Comparison of ENCODE assay signal across 7 mouse cellular contexts in genomic region chr8:69936050-69936794, GRCm38 (mm10). TPM values are rescaled to one million over a fixed set of nuclear protein-coding genes. Genes with fewer than 3 reads are reported as not detected.
DNase-seq lines count a peak whose midpoint lies in the region; ATAC-seq and TF ChIP-seq lines count a peak whose summit lies in the region.

No protein-coding gene starts in this region.

- H3K4me3 ChIP-seq in limb, embryonic 10.5 days, result no peak overlapping the region
- H3K4me3 ChIP-seq in midbrain, embryonic 14.5 days (replicated peaks; ENCODE audit: low read depth, low read length), result no peak overlapping the region

- H3K9me3 ChIP-seq in limb, embryonic 10.5 days (replicated peaks), result no peaks in the 10 kb centered on the region
- no peaks in the 10 kb centered on the region for H3K9me3 ChIP-seq in midbrain, embryonic 14.5 days (ENCODE audit: control insufficient read depth, low read length)

- intact Hi-C loops in heart, postnatal 10 days (cut with DNase I), result no loop called here

- no peak for TF ChIP-seq CTCF in Patski (IDR thresholded peaks at IDR 0.05)

- peak; percentile 29 for ATAC-seq in Patski
- no peak; the same call in 1 of the 2 replicates for ATAC-seq in midbrain, embryonic 14.5 days (ENCODE audit: low FRiP score, low TSS enrichment)

- H3K9ac ChIP-seq in midbrain, embryonic 14.5 days (replicated peaks; ENCODE audit: low read length), result no peak overlapping the region

- POLR2A ChIA-PET in Patski (lab: Charles Lee), result interaction anchor here (0.7 to 1.2 kb wide), 2 partner anchors 31 to 60 kb away, joined by 3 to 5 read pairs; partner anchors contain the start of gene Gatad2a

- WGBS in limb, embryonic 10.5 days, result 72% methylated on average over 7 of the region's 7 CpGs
- 74% methylated on average over 7 of the region's 7 CpGs for WGBS in midbrain, embryonic 14.5 days

- H3K27ac ChIP-seq in limb, embryonic 10.5 days, result 0 out of 2 replicates have a peak overlapping the region, but pooled peaks have one; percentile 27
- peak overlapping the region; percentile 26; the same call in 1 of the 2 replicates for H3K27ac ChIP-seq in midbrain, embryonic 14.5 days (replicated peaks; ENCODE audit: low read depth, low read length)

- in situ Hi-C loops in Patski (cut with MboI; ENCODE audit: low pct_unique_long_range_greater_than_20kb), result no loop called here

- no peak for DNase-seq in Patski (ENCODE audit: low read depth, low spot score)
- DNase-seq in embryo, embryonic 9.5 days (ENCODE audit: extremely low spot score), result peak; percentile 39
- DNase-seq in heart, postnatal 10 days, result peak; percentile 86 to 89
- no peak for DNase-seq in limb, embryonic 10.5 days (ENCODE audit: low spot score)
- DNase-seq in midbrain, embryonic 14.5 days, result peak; percentile 54
- no peak for DNase-seq in ovary, postnatal 10 days (ENCODE audit: low spot score)
- DNase-seq in layer of hippocampus, adult 8-10 months (ENCODE audit: low spot score in 2 of 2), result no peak

- no peak overlapping the region for H3K4me2 ChIP-seq in midbrain, embryonic 14.5 days (ENCODE audit: low read length)

- peaks cover 33% of the 10 kb centered on the region for H3K4me1 ChIP-seq in limb, embryonic 10.5 days
- H3K4me1 ChIP-seq in midbrain, embryonic 14.5 days (ENCODE audit: control insufficient read depth, insufficient read depth, low read length), result 0 out of 2 replicates have a peak, but pooled peaks cover 2% of the 10 kb centered on the region

- peaks cover 76% of the 10 kb centered on the region for H3K36me3 ChIP-seq in limb, embryonic 10.5 days
- peaks cover 2% of the 10 kb centered on the region; the same call in 1 of the 2 replicates for H3K36me3 ChIP-seq in midbrain, embryonic 14.5 days (ENCODE audit: control insufficient read depth, insufficient read depth, low read length)

- CTCF ChIA-PET in Patski (lab: Charles Lee), result interaction anchor here (1.0 to 1.4 kb wide), 2 partner anchors 17 to 36 kb away, joined by 3 to 4 read pairs; no protein-coding TSS in a partner anchor

- H3K27me3 ChIP-seq in Patski, result no peaks in the 10 kb centered on the region
- no peaks in the 10 kb centered on the region for H3K27me3 ChIP-seq in limb, embryonic 10.5 days (ENCODE audit: low read depth, poor library complexity, severe bottlenecking)
- H3K27me3 ChIP-seq in midbrain, embryonic 14.5 days (ENCODE audit: control insufficient read depth, insufficient read depth, low read length), result no peaks in the 10 kb centered on the region

RNA-seq across cellular contexts. Expression of gene Yjefn3, which starts 33.7 kb away (rescaled TPM):
- polyA plus RNA-seq in Patski (2021), result 5.3 TPM
- 10 to 100 TPM in 1 of 2 experiments, 1 to 10 TPM in 1; 9.1 to 10.1 TPM for total RNA-seq in heart, postnatal 10 days (2021)
- 2.0 and 2.9 TPM in 2 replicates for polyA plus RNA-seq in limb, embryonic 10.5 days (2016; fragmentation: Nextera tagmentation; extraction: Ambion mirVana)
- 8.4 and 11.9 TPM in 2 replicates for polyA plus RNA-seq in midbrain, embryonic 14.5 days (2014; fragmentation: Nextera tagmentation; extraction: Ambion mirVana)
- total RNA-seq in layer of hippocampus, adult 8-10 months (2022), result 10 to 100 TPM; 19.1 to 43.7 (median 32.3) TPM

RNA-seq across cellular contexts. Expression of gene Ndufa13, which starts 33.9 kb away (rescaled TPM):
- 199 TPM for polyA plus RNA-seq in Patski (2021)
- 100 to 1,000 TPM; 376 to 397 TPM for total RNA-seq in heart, postnatal 10 days (2021)
- polyA plus RNA-seq in limb, embryonic 10.5 days (2016; fragmentation: Nextera tagmentation; extraction: Ambion mirVana), result 165 and 166 TPM in 2 replicates
- polyA plus RNA-seq in midbrain, embryonic 14.5 days (2014; fragmentation: Nextera tagmentation; extraction: Ambion mirVana), result 170 and 211 TPM in 2 replicates
- 100 to 1,000 TPM in 3 of 4 experiments, 10 to 100 TPM in 1; 95.2 to 148 (median 127) TPM for total RNA-seq in layer of hippocampus, adult 8-10 months (2022)

RNA-seq across cellular contexts. Expression of gene Tssk6, which starts 34.2 kb away (rescaled TPM):
- polyA plus RNA-seq in Patski (2021), result 3.7 TPM
- under 1 TPM; 0.25 to 0.31 TPM for total RNA-seq in heart, postnatal 10 days (2021)
- 5.0 and 5.9 TPM in 2 replicates for polyA plus RNA-seq in limb, embryonic 10.5 days (2016; fragmentation: Nextera tagmentation; extraction: Ambion mirVana)
- 5.1 TPM in 2 replicates for polyA plus RNA-seq in midbrain, embryonic 14.5 days (2014; fragmentation: Nextera tagmentation; extraction: Ambion mirVana)
- under 1 TPM in 2 of 4 experiments, not detected in 2; 0.41 to 0.47 TPM for total RNA-seq in layer of hippocampus, adult 8-10 months (2022)

RNA-seq across cellular contexts. Expression of gene Cilp2, which starts 48.7 kb away (rescaled TPM):
- 0.03 TPM for polyA plus RNA-seq in Patski (2021)
- 1 to 10 TPM; 1.2 to 1.3 TPM for total RNA-seq in heart, postnatal 10 days (2021)
- 0.40 TPM in 2 replicates for polyA plus RNA-seq in limb, embryonic 10.5 days (2016; fragmentation: Nextera tagmentation; extraction: Ambion mirVana)
- 3.1 and 4.6 TPM in 2 replicates for polyA plus RNA-seq in midbrain, embryonic 14.5 days (2014; fragmentation: Nextera tagmentation; extraction: Ambion mirVana)
- under 1 TPM; 0.57 to 0.62 (median 0.59) TPM for total RNA-seq in layer of hippocampus, adult 8-10 months (2022)

RNA-seq across cellular contexts. Expression of gene Gatad2a, which starts 60.0 kb away (rescaled TPM):
- polyA plus RNA-seq in Patski (2021), result 75.2 TPM
- total RNA-seq in heart, postnatal 10 days (2021), result 10 to 100 TPM; 62.1 to 63.1 TPM
- 58.9 and 69.2 TPM in 2 replicates for polyA plus RNA-seq in limb, embryonic 10.5 days (2016; fragmentation: Nextera tagmentation; extraction: Ambion mirVana)
- polyA plus RNA-seq in midbrain, embryonic 14.5 days (2014; fragmentation: Nextera tagmentation; extraction: Ambion mirVana), result 22.6 and 28.1 TPM in 2 replicates
- total RNA-seq in layer of hippocampus, adult 8-10 months (2022), result 10 to 100 TPM; 27.9 to 37.6 (median 33.3) TPM

Comparison
In these comparisons a context has a peak if more than half of its experiments do, and no peak if none do; other contexts are left out.
1. DNase-seq: peak in embryo, embryonic 9.5 days (single experiment), heart, postnatal 10 days (2 of 2) and midbrain, embryonic 14.5 days (single experiment); none in Patski (single experiment), limb, embryonic 10.5 days (single experiment), ovary, postnatal 10 days (single experiment) and layer of hippocampus, adult 8-10 months (0 of 2).